Mouse (Mus musculus): Measurements from ENCODE around the gene Sulf2. TPM values are rescaled to one million over a fixed set of nuclear protein-coding genes. Genes with fewer than 3 reads are reported as not detected.

Gene Sulf2
- total and polyA plus RNA-seq, 3 experiments = not detected

DNA sequence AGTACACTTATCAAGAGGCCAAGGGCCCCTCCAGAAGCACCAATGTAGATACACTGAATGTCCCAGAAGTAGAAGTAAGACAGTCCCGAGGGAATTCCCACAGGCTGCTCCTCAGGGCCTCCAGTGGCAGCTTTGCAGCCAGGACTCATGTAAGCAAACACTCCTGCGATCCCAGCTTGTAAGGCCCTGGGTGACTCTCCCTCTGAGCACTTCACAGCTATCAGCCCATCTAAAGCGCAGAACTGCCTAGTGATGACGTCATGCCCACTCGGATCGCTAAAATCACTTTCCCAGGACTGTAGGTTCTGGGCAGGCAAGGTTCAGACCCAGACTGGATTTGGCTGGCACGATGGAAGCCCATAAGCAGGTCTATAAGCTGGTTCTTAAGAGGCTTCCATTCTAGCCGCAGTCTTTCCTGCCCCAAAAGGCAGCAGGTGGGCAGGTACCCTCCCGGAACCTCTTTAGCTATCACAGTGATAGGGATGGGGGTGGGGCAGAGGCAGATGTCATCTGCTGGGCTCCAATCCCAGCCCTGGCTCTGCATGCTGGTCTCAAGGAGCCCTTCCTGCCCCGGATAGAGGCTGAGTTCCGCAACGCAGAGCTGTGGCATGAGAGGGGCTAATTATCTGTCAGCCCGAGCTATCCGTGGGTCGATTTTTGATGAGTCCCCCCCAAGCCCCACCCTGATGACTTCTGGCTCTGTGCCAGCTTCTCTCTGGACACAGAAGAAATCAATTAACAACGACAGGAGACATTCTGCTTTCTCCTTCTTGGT, 19.6 kb downstream of the Sulf2 start:
- TF ChIP-seq POLR2A (IDR thresholded peaks at IDR 0.05; ENCODE audit: control insufficient read depth in 1 of 2, insufficient read depth in 1 of 2, low read depth in 1 of 2, low read length in 2 of 2, poor library complexity in 1 of 2) (no peak), MAX (IDR thresholded peaks at IDR 0.05; ENCODE audit: low read length) (no peak), ZNF384 (IDR thresholded peaks at IDR 0.05; ENCODE audit: low read depth, low read length) (no peak), BHLHE40 (IDR thresholded peaks at IDR 0.05; ENCODE audit: borderline replicate concordance, low read depth, low read length) (no peak), ZC3H11A (IDR thresholded peaks at IDR 0.05; ENCODE audit: low read depth, low read length) (no peak), TBP (IDR thresholded peaks at IDR 0.05; ENCODE audit: low read depth, low read length) (no peak), MAFK (IDR thresholded peaks at IDR 0.05; ENCODE audit: borderline replicate concordance, low read depth, low read length) (no peak)
- Histone ChIP-seq H3K79me2 (ENCODE audit: control insufficient read depth, insufficient read depth, low read length, poor library complexity) (no peaks in the 10 kb centered on the region), H3K27ac (ENCODE audit: control insufficient read depth, low read depth, low read length) (no peak overlapping the region), H3K36me3 (ENCODE audit: control insufficient read depth in 1 of 2, insufficient read depth in 2 of 2, low read length in 2 of 2) (no peaks in the 10 kb centered on the region), H3K4me3 (ENCODE audit: control insufficient read depth in 1 of 2, insufficient read depth in 1 of 2, low read depth in 2 of 2, low read length in 2 of 2) (no peak overlapping the region), H3K9me3 (replicated peaks; ENCODE audit: insufficient read depth, low read length) (no peaks in the 10 kb centered on the region), H3K27me3 (ENCODE audit: control insufficient read depth in 1 of 2, insufficient read depth in 2 of 2, low read length in 2 of 2) (no peaks in the 10 kb centered on the region), H3K9ac (ENCODE audit: control insufficient read depth, low read depth, low read length, poor library complexity, severe bottlenecking) (no peak overlapping the region), H3K4me1 (ENCODE audit: control insufficient read depth in 1 of 2, insufficient read depth in 2 of 2, low read length in 2 of 2) (no peaks in the 10 kb centered on the region)
- DNase-seq (ENCODE audit: low read depth, low spot score) = no peak

- TF ChIP-seq MAZ (IDR thresholded peaks at IDR 0.05; ENCODE audit: low read depth, low read length) (no peak), CTCF (IDR thresholded peaks at IDR 0.05 in 2 of 3, conservative IDR thresholded peaks at IDR 0.05 in 1 of 3; ENCODE audit: control insufficient read depth in 1 of 3, insufficient read depth in 1 of 3, low read depth in 2 of 3, low read length in 3 of 3, poor library complexity in 1 of 3, severe bottlenecking in 1 of 3) (no peak), TBP (IDR thresholded peaks at IDR 0.05; ENCODE audit: low read depth, low read length) (no peak), ZC3H11A (IDR thresholded peaks at IDR 0.05; ENCODE audit: low read depth, low read length) (no peak), SIN3A (IDR thresholded peaks at IDR 0.05; ENCODE audit: low read length) (no peak), GABPA (IDR thresholded peaks at IDR 0.05; ENCODE audit: low read depth, low read length) (no peak)
- Histone ChIP-seq H3K9ac (ENCODE audit: control insufficient read depth, low read depth, low read length, poor library complexity, severe bottlenecking) (no peak overlapping the region), H3K4me1 (ENCODE audit: control insufficient read depth in 1 of 2, insufficient read depth in 2 of 2, low read length in 2 of 2) (no peaks in the 10 kb centered on the region), H3K36me3 (ENCODE audit: control insufficient read depth in 1 of 2, insufficient read depth in 2 of 2, low read length in 2 of 2) (no peaks in the 10 kb centered on the region), H3K4me3 (ENCODE audit: control insufficient read depth in 1 of 2, insufficient read depth in 1 of 2, low read depth in 2 of 2, low read length in 2 of 2) (no peak overlapping the region), H3K9me3 (replicated peaks; ENCODE audit: insufficient read depth, low read length) (no peaks in the 10 kb centered on the region), H3K79me2 (ENCODE audit: control insufficient read depth, insufficient read depth, low read length, poor library complexity) (no peaks in the 10 kb centered on the region), H3K27ac (ENCODE audit: control insufficient read depth, low read depth, low read length) (no peak overlapping the region), H3K27me3 (ENCODE audit: control insufficient read depth in 1 of 2, insufficient read depth in 2 of 2, low read length in 2 of 2) (no peaks in the 10 kb centered on the region)
- DNase-seq (ENCODE audit: low read depth, low spot score) = no peak
Observed at GRCm38 (mm10) chr2:166128756-166129155, 26.7 kb downstream of the Sulf2 start.

- Histone ChIP-seq H3K27ac (ENCODE audit: control insufficient read depth, low read depth, low read length) (no peak overlapping the region), H3K79me2 (ENCODE audit: control insufficient read depth, insufficient read depth, low read length, poor library complexity) (no peaks in the 10 kb centered on the region), H3K36me3 (ENCODE audit: control insufficient read depth in 1 of 2, insufficient read depth in 2 of 2, low read length in 2 of 2) (no peaks in the 10 kb centered on the region), H3K27me3 (ENCODE audit: control insufficient read depth in 1 of 2, insufficient read depth in 2 of 2, low read length in 2 of 2) (no peaks in the 10 kb centered on the region), H3K9ac (ENCODE audit: control insufficient read depth, low read depth, low read length, poor library complexity, severe bottlenecking) (no peak overlapping the region), H3K4me3 (ENCODE audit: control insufficient read depth in 1 of 2, insufficient read depth in 1 of 2, low read depth in 2 of 2, low read length in 2 of 2) (no peak overlapping the region), H3K4me1 (ENCODE audit: control insufficient read depth in 1 of 2, insufficient read depth in 2 of 2, low read length in 2 of 2) (no peaks in the 10 kb centered on the region), H3K9me3 (replicated peaks; ENCODE audit: insufficient read depth, low read length) (no peaks in the 10 kb centered on the region)
- DNase-seq (ENCODE audit: low read depth, low spot score) = no peak
- TF ChIP-seq MXI1 (IDR thresholded peaks at IDR 0.05; ENCODE audit: low read depth, low read length) (no peak), CHD1 (IDR thresholded peaks at IDR 0.05; ENCODE audit: low read depth, low read length) (no peak), CHD2 (IDR thresholded peaks at IDR 0.05; ENCODE audit: low read length) (no peak), NRF1 (IDR thresholded peaks at IDR 0.05; ENCODE audit: insufficient read depth, low read depth, low read length, poor library complexity, severe bottlenecking) (no peak)
Observed at GRCm38 (mm10) chr2:166128032-166128431, 27.4 kb downstream of the Sulf2 start.
